Mouse (Mus musculus): ENCODE results near the gene Zfp36.

DNA sequence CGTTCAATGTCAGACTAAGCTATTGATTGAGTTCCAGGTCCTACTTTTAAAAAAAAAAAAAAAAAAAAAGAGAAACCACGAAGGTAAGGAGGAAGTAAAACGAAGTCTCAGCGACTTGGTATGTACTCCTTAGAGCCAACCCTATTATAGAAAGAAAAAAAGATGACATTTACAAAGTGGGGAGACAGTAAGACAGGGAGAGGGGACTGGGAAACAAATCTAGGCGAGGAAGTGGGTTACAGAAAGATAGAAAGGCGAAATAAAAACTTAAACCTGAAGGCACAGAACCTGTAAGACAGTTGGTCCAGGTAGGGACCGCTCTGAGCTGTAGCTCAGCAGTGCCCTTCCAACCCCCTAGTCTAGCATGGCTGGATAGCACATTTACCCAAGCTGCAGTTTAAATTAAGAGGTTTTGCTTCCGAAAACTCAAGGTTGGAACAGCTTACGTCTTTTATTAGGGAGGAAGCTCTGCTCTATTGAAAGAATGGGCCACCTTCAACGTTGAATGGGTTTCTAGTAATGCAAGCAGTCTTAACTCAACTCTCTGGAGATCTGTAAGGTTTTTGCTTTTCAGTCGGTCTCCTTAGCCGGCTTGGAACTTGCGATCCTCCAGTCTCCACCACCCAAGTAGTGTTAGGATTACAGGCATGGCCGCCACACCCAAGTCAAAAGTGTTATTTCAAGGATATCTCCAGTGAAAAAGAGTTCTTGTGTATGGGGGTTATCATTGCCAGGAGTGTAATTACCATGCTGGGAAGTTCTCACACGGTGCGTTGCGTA lies at the start of gene Zfp36:
- TF ChIP-seq CTCF (conservative IDR thresholded peaks at IDR 0.05; ENCODE audit: insufficient read depth, insufficient read length, low read depth, low read length) (no peak), POLR2A (IDR thresholded peaks at IDR 0.05; ENCODE audit: low read depth, low read length) (no peak)

Data from kidney, adult 2 months (tissue).